Mouse (Mus musculus): ENCODE measurements around the gene Gm44790.

DNA sequence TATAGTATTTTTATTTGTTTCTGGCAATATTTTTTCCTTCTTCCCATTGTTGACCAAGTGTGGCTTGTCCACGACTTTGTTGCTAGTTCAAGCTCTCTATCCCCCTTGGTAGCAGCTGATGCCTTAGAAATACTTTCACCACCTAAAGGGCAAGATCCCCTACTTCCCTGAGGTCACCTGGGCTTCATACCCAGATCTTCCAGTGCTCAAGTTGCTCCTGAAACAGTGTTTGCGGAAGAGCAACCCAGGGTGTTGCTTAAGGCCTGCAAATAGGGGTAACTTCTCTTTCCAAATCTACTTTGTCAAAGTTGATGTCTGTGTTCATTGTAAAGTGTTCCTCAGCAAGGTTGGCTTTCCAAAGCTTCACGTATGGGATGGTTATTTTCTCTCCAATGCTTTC, 7.2 kb upstream of the Gm44790 start:
- TF ChIP-seq GATA1 (IDR thresholded peaks at IDR 0.05; ENCODE audit: borderline replicate concordance, low read length) (no peak), FLI1 (IDR thresholded peaks at IDR 0.05; ENCODE audit: low read length) (no peak)

Data from megakaryocyte, embryonic 14.5 days (primary cell).